Mouse (Mus musculus): ENCODE results near the gene Il12rb1.
"Not testable (repeated sequence)": the region's sequence is repeated elsewhere in the genome, so short reads cannot be mapped to it uniquely, and the experiment has no call there.

The Il12rb1 gene

GRCm38 (mm10) chr8:70801830-70802229 is 6.4 kb upstream of the Il12rb1 start:
- DNase-seq, result no peak

DNA sequence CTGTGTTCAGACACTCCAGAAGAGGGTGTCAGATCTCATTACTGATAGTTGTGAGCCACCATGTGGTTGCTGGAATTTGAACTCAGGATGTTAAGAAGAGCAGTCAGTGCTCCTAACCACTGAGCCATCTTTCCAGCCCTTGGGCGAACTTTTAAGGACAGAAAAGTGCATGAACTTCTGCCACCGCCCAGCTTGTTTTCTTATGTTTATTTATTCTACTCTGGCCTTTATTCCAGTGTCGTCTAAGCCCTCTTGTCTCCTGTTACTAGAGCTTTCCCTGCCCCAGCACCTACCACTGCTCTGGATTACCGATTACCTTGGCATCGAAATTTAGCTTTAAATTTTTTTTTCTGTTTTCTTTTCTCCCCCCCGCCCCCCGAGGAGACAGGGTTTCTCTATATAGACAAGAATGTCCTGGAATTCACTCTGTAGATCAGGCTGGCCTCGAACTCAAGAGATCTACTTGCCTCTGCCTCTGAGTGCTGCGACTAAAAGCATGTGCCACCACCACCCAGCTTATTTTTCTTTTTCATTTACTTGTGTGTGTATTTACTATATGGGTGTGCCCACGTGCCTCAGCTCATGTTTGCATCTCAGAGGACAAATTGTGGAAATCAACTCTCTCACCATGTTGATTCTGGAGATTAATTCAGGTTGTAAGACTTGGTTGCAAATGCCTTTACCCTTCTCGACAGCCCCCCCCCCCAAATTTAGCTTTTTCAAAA is 5.3 kb upstream of the Il12rb1 start:
- no peak for DNase-seq

- peak; percentile 60 to 69 for DNase-seq
Observed at GRCm38 (mm10) chr8:70803761-70804480, 4.3 kb upstream of the Il12rb1 start.

DNA sequence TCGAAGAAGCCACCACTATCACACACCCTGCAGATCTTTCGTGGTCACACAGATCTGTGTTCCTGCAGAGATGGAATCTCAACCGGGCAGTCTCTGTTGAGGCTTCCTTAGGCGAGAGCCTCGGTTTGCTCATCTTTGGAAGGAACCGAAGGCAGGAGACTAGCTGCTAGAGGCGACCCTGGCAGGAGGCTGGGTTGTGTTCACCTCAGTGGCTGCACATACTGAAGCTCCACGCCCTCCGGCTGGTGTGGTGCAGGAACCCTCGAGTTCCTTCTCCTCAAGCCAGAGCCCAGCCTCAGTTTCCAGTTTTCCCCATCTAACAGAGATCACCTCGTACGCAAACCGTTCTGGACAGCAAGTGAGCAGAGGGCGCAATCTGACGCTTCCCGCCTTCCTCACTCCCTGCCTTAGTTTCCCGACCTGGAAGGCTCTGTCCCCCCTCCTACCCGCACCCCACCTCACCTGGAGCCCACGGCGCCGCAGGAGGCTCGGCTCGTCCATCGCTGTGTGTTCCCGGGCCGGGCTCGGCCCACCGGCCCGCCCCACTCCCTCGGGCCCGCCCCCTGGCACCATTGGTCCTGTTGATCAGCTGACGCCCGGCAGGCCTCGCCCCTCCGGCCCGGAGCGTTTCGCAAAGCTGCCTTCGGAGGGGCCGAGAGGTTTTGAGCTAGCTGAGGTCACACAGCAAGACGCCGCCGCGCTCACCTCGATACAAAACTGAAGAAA is 3.6 kb upstream of the Il12rb1 start, which contains the start of gene Mast3:
Gene Mast3, minus strand, starts transcription at position 574 of the 726 bp plus-strand sequence.
- DNase-seq, result peak; percentile 90 to 93

DNA sequence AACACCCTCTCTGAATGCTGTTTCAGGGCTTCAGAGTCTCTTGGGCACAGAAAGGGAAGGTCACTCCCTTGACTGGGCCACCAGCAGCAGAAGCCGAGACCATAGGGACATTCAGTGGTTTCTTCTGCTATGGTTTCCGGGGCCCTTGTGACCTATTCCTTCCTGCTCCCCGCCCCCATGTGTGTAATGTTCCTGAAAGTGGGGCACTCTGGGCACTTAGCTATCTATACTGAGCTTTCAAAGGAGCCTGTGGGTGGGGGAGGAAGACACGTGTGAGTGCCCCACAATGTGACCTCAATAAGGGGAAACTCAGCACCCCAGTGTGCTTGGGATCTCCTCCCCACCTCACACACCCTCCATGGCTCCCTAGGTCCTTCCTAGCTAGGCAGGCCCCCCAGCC is 1.7 kb upstream of the Il12rb1 start:
- peak; percentile 67 to 74 for DNase-seq

- no peak for DNase-seq
Observed at GRCm38 (mm10) chr8:70807304-70807703, 945 bp upstream of the Il12rb1 start.

- DNase-seq, result no peak
Observed at GRCm38 (mm10) chr8:70808955-70809701, 879 bp downstream of the Il12rb1 start.

DNA sequence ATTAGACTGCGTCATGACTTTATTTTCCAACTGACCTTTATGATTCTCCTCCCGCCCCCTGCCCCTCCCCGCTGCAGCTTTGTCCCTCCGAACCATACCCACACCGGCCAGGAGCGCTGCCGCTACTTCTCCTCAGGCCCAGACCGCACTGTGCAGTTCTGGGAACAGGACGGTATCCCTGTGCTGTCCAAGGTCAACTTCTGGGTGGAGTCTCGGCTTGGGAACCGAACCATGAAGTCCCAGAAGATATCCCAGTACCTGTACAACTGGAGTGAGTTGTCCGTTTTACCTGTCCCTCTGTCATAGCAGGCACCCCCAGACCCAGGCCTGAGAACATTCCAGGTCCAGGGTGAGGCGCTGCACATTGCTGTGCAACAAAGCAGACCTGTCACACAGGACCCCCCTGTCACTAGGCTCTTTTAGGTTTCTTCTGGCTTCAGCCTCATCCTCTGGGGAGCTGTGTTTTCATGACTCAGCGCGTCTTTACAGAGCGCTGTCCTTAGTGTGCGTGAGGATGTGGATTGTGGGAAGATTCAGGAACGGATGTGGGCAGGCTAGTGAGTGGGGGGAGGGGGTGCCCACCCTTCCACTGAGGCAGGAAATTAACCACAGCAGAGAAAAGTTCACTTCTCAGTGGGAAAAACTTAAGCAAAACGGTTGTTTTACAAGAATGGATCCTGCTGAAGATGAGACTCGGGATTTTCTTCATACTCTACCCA is 2.9 kb downstream of the Il12rb1 start:
- DNase-seq, result no peak

GRCm38 (mm10) chr8:70812055-70812454 is 3.8 kb downstream of the Il12rb1 start:
- DNase-seq, result no peak

DNA sequence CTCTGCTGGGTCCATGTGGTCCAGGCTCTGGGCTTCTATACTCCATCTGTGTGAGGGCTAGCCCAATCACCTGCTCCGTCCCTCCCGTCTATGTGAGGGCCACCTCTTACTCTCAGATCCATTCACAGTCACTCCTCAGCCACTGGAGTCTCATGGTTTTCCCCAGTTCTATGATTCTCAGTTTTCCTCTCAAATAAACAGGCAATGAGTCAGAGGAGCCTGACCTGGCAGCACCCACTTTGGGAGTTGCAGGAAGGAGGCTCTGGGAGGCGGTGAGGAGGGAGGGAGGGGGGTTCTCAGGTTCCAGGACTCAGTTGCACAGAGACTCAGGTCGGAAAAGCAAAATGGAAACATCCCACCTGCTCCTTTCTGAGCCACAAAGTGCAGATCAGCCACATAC is 4.6 kb downstream of the Il12rb1 start:
- no peak for DNase-seq

- peak; percentile 79 to 88 for DNase-seq
Observed at GRCm38 (mm10) chr8:70816679-70817078, 8.4 kb downstream of the Il12rb1 start.

GRCm38 (mm10) chr8:70820101-70820935 is 12.1 kb downstream of the Il12rb1 start:
- DNase-seq, result peak; percentile 94 to 96

DNA sequence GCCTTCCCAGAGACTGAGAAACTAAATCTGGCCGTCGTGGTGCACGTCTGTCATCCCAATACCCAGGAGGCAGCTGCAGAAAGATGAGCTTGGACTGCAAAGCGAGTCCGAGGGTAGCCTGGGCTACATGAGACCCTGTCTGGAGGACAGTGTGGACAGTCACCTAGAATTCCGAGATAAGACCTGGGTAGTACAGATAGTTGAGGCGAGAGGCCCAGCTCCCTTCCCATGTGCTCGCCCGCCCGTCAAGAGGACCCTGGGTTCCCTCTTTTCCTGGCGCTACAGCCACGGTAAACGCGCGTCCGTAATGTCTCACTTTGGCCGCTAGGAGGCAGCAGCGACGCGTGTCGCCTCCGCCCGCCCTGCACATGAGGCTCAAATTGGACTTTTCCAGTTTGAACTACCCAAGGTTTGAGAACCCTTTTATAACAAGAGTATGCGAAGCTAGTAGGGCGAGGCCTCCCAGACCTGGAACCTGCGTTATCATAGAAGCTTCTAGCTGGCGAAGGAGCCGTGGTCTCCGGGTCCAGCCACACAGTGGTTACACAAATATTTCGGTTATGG is 13.2 kb downstream of the Il12rb1 start:
- DNase-seq, result peak; percentile 67 to 71

- DNase-seq, result no peak
Observed at GRCm38 (mm10) chr8:70821992-70822391, 13.7 kb downstream of the Il12rb1 start.

DNA sequence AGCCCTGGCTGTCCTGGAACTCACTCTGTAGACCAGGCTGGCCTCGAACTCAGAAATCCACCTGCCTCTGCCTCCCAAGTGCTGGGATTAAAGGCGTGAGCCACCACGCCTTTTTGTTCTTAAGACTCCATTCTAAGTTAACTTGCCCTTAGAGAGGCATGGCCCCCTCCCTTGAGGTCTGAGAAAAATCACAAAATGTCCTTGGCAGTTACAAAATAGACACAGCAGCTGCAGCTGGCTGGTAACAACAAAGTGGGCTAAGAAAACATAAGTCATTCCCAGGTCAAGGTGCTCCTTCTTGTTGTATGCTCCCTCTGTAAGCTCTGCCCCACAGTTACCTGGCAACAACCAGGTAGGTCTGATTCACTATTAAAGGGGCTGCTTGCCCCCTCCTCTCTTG is 14.3 kb downstream of the Il12rb1 start:
- DNase-seq, result not testable (repeated sequence)

DNA sequence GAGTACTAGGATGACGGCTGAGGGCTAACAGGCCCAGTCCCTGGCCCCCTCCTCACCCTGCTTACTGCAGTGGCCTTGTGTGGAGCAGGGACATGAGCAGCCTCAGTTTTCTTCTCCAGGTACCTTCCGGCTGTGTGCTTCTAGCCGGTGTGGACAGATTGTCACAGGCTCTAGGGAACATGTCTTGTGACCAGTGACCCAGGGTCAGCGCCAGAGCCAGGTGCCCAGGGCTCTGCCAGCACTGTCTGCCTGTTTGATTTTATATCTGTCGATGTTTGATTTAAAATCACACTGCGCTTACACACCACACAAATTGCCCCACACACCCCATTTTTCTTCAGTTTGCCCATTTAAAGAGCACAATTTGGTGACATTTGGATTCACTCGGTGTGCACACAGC is 15.6 kb downstream of the Il12rb1 start:
- DNase-seq, result no peak

GRCm38 (mm10) chr8:70825816-70826215 is 17.6 kb downstream of the Il12rb1 start:
- no peak for DNase-seq

GRCm38 (mm10) chr8:70827010-70827409 is 18.8 kb downstream of the Il12rb1 start:
- DNase-seq, result no peak

DNA sequence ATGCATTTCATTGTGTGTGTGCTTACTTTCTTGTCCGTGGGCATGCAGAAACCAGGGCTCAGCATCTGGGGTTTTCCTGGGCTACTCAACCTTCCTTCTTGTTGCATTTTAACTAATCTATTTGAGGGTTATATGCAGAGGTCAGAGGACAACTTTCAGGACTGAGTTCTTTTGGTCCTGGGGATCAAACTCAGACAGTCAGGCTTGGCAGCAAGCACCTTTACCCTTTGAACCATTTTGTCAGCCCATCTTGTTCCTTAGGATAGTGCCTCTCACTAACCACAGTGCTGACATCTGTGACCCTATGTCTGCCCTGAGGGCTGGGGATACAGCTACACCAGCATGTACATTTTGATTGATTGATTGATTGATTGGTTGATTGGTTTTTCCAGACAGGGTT is 19.5 kb downstream of the Il12rb1 start:
- DNase-seq, result no peak

- no peak for DNase-seq
Observed at GRCm38 (mm10) chr8:70831517-70831916, 23.3 kb downstream of the Il12rb1 start.

DNA sequence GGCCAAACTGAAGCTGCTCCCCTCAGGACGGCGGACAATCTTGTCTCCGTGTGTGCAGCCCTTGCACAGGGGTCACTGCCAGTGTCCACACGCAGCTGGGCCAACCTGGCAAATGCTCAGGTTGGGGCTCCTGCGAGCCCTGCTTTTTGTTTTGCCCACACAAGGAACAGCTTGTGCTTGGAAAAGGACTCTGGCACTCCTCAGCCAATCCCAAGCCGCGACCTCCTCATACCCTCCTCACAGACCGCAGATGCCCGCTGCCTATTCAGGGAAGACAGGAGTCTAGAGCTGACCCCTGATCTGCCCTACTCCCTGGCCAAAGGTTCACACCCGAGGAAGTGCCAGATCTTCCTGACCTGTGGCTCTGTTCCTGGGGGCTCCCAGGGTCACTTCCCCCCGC is 24.1 kb downstream of the Il12rb1 start:
- DNase-seq, result no peak

Measured in lung, adult 18-20 months (tissue).